Mouse (Mus musculus): ENCODE measurements around the gene Senp2. TPM values are rescaled to one million over a fixed set of nuclear protein-coding genes. Genes with fewer than 3 reads are reported as not detected.

The Senp2 gene
- total RNA-seq, 2 experiments from 2014 or later, result 81.1 to 90.7 TPM

- TF ChIP-seq CTCF (conservative IDR thresholded peaks at IDR 0.05), result no peak
- H3K27ac ChIP-seq, result no peak overlapping the region
- no peak for DNase-seq (ENCODE audit: low spot score in 2 of 2)
- H3K4me3 ChIP-seq, result no peak overlapping the region
These were observed 36.6 kb downstream of the Senp2 start for GRCm38 (mm10) chr16:22045930-22046329.

DNA sequence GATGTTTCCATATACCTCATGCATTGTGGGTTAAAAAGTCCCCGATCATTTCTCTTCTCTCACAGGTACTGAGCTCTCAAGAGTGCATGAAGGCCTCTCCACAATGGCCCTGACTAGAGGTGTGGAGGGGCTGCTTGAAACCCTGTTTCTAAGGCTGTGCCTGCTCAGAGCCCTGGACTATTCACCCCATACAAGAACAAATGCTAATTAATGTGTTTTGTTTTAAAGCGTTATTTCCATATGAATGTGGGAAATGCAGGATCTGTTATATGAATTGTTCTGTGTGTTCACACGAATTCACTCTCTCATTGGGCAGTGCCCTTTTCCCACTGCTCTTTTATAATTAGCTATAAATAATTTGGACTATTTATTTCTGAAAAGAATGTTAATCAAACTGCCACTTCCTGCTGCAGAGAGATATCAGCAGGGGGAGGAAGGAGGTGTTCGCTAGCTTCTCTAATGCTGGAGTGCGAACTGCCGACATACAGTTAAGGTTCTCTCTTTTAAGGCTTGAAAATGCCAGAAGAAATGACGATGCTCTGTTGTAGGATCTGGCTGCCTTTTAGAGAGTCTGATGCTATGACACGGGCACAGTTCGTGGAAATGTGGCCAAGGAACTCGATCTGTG lies 37.6 kb downstream of the Senp2 start:
- H3K27ac ChIP-seq, result no peak overlapping the region
- no peak for DNase-seq (ENCODE audit: low spot score in 2 of 2)
- no peak overlapping the region for H3K4me3 ChIP-seq
- TF ChIP-seq CTCF (conservative IDR thresholded peaks at IDR 0.05), result no peak

- Histone ChIP-seq H3K27ac (no peak overlapping the region), H3K4me3 (no peak overlapping the region)
- DNase-seq (ENCODE audit: low spot score in 2 of 2), result no peak
- TF ChIP-seq CTCF (conservative IDR thresholded peaks at IDR 0.05), result no peak
These were observed 44.1 kb downstream of the Senp2 start for GRCm38 (mm10) chr16:22053411-22053810.

DNA sequence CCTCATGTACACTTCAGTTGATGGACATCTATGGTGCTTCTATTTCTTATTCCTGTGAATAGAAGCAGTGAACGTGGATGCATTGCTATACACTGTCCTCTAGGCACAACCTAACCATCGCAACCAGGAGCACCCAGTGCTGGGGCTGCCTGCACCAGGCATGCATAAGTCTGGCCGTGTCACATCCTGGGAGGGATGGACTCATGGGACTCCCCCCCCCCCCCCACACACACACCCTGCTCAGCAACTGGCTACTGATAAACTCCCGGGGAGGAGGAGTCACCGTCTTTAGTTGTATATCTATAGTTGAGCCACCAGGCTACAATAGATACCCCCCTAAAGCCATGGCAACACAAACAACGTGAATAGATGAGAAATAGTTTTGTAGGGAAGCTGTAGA lies 48.2 kb downstream of the Senp2 start:
- no peak for TF ChIP-seq CTCF (conservative IDR thresholded peaks at IDR 0.05)
- Histone ChIP-seq H3K4me3 (no peak overlapping the region), H3K27ac (no peak overlapping the region)
- DNase-seq (ENCODE audit: low spot score in 2 of 2), result no peak

DNA sequence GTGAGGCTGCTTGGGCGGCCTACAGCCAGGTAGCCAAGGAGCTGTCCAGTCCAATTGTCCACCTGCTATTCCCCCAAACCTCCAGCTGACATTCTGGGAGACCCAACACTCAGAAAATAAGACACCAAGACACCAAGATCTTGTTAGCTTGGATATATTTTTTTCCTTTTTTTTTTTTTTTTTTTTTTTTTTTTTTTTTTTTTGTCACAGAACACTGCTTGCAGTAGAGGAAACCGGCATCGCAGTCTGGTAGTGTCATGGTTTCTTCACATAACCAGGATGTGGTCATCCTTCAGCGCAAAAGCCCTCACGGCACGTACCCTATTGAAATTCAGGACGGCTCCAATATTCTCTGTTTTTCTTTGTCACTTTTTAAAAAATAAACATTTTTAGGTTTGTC lies 49.6 kb downstream of the Senp2 start:
- H3K27ac ChIP-seq, result no peak overlapping the region
- DNase-seq (ENCODE audit: low spot score in 2 of 2), result no peak
- H3K4me3 ChIP-seq, result no peak overlapping the region
- no peak for TF ChIP-seq CTCF (conservative IDR thresholded peaks at IDR 0.05)

DNA sequence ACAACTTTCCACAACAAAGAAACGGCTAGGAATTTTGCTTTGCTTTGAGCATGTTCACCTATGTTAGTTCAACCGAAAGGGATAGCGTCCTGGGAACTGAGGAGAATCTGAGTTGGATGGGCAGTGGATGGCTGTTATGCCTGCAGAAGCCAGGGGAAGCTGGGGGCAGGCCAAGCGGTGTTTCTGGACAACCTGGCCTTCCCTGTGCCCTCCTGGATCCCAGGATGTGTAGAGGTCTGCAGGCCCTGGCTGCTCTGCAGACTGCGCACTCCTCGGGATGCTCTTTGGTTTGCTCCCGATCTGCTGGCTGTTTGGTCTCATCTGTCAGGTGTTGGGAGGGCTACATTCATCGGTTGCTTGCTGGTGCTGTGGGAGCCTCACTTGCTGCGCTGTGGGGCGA lies 51.1 kb downstream of the Senp2 start:
- TF ChIP-seq CTCF (conservative IDR thresholded peaks at IDR 0.05), result no peak
- Histone ChIP-seq H3K4me3 (no peak overlapping the region), H3K27ac (no peak overlapping the region)
- no peak for DNase-seq (ENCODE audit: low spot score in 2 of 2)

DNA sequence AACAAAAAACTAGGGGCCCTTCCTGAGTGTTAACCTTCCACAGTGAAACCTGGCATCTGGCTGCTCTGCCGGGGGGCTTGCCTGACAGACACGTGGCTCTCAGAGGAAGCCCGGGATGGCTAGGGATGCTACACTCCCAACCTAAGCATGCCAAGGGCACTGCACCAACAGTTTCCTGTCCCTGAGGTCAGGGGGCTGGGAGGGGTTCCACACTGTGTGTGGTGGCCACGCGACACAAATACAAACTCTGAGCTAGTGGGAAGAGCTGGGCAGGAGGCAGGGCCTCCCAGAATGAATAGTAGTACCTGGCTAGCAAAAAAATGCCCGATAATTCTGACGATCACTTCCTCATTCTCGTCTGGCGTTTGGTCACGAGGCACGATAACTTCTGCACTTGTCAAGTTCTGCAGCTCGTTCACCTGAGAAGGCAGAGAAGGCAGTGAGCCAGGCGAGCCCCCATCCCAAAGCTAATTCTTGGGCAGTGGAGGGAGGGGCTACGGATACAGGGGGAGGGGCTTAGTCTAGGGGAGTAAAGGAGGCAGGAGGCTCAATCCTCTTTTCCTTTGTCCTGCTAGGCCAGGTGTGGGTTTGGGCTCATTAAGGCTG lies 52.4 kb downstream of the Senp2 start:
- DNase-seq (ENCODE audit: low spot score in 2 of 2), result no peak
- no peak for TF ChIP-seq CTCF (conservative IDR thresholded peaks at IDR 0.05)
- no peak overlapping the region for H3K4me3 ChIP-seq
- no peak overlapping the region for H3K27ac ChIP-seq

GRCm38 (mm10) chr16:22062284-22062683 lies 53.0 kb downstream of the Senp2 start:
- no peak for DNase-seq (ENCODE audit: low spot score in 2 of 2)
- Histone ChIP-seq H3K27ac (no peak overlapping the region), H3K4me3 (no peak overlapping the region)
- no peak for TF ChIP-seq CTCF (conservative IDR thresholded peaks at IDR 0.05)

GRCm38 (mm10) chr16:22065536-22065935 lies 56.3 kb downstream of the Senp2 start:
- no peak overlapping the region for H3K4me3 ChIP-seq
- no peak for DNase-seq (ENCODE audit: low spot score in 2 of 2)
- no peak overlapping the region for H3K27ac ChIP-seq
- no peak for TF ChIP-seq CTCF (conservative IDR thresholded peaks at IDR 0.05)

DNA sequence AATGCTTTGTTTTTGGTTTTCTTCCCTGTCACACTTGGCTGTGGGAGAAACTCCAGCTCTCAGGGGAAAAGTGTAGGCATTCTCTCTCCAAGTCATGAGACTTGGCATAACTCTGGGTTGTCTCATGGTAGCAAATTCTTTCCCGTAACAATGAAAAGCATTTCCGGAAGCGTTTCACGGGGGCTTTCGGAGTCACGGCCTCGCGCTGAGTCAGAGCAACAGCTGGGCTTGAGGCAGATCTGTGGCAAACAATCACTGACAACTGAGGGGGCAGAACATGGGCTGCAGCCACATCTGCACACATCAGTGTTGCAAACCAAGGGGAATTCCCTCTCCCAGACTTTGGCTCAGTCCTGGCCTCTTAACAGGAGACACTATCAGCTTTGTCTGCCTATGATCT lies 58.1 kb downstream of the Senp2 start:
- no peak for DNase-seq (ENCODE audit: low spot score in 2 of 2)
- Histone ChIP-seq H3K27ac (no peak overlapping the region), H3K4me3 (no peak overlapping the region)
- TF ChIP-seq CTCF (conservative IDR thresholded peaks at IDR 0.05), result no peak

- no peak overlapping the region for H3K4me3 ChIP-seq
- no peak overlapping the region for H3K27ac ChIP-seq
- DNase-seq (ENCODE audit: low spot score in 2 of 2), result no peak
- peak; percentile 39 for TF ChIP-seq CTCF (conservative IDR thresholded peaks at IDR 0.05)
These were observed 62.1 kb downstream of the Senp2 start for GRCm38 (mm10) chr16:22071361-22071760.

DNA sequence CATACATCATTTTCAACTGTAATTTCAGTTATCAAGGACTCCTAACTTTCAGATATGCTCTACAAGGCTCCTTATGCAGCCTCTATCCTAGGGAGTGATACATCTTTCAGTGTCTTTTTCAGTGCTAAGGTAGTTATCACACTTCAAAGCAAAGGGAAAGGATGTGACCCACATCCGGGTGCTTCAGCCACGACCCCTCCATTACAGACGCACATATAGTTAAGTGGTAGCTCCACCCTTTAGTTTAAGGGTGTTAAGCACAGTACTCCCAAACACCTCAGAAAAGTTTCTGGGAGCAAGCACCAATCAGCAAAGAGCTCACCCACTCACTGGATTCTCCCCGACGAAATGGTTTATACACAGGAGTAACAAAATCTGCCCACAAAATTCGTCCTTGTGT lies 65.8 kb downstream of the Senp2 start:
- Histone ChIP-seq H3K27ac (no peak overlapping the region), H3K4me3 (no peak overlapping the region)
- no peak for DNase-seq (ENCODE audit: low spot score in 2 of 2)
- TF ChIP-seq CTCF (conservative IDR thresholded peaks at IDR 0.05), result no peak

- Histone ChIP-seq H3K27ac (no peak overlapping the region), H3K4me3 (no peak overlapping the region)
- no peak for TF ChIP-seq CTCF (conservative IDR thresholded peaks at IDR 0.05)
- DNase-seq (ENCODE audit: low spot score in 2 of 2), result no peak
These were observed 66.7 kb downstream of the Senp2 start for GRCm38 (mm10) chr16:22075829-22076619.

GRCm38 (mm10) chr16:22076620-22076941 lies 67.3 kb downstream of the Senp2 start:
- H3K27ac ChIP-seq, result no peak overlapping the region

More at GRCm38 (mm10) chr16:22076620-22076941, 67.3 kb downstream of the Senp2 start:
- no peak for TF ChIP-seq CTCF (conservative IDR thresholded peaks at IDR 0.05)
- DNase-seq (ENCODE audit: low spot score in 2 of 2), result no peak
- no peak overlapping the region for H3K4me3 ChIP-seq

Measured in layer of hippocampus, adult 2 months (tissue).